Comparison of ENCODE assay signal across 8 mouse cellular contexts in genomic region chr16:49858907-49859853, GRCm38 (mm10). TPM values are rescaled to one million over a fixed set of nuclear protein-coding genes. Genes with fewer than 3 reads are reported as not detected.
DNase-seq lines count a peak whose midpoint lies in the region; ATAC-seq lines count a peak whose summit lies in the region.

No protein-coding gene starts in this region.

- H3K9ac ChIP-seq in heart, embryonic 11.5 days (ENCODE audit: low read depth, low read length) = no peak overlapping the region
- peak overlapping the region; percentile 100 for H3K9ac ChIP-seq in liver, embryonic 12.5 days
- H3K9ac ChIP-seq in stomach, embryonic 16.5 days (ENCODE audit: low read length) = no peak overlapping the region

- no peaks in the 10 kb centered on the region for H3K9me3 ChIP-seq in heart, embryonic 11.5 days (replicated peaks; ENCODE audit: control insufficient read depth, low read length)
- H3K9me3 ChIP-seq in liver, embryonic 12.5 days (replicated peaks) = no peaks in the 10 kb centered on the region
- no peaks in the 10 kb centered on the region for H3K9me3 ChIP-seq in stomach, embryonic 16.5 days (replicated peaks; ENCODE audit: control insufficient read depth, low read length)

- peaks cover 6% of the 10 kb centered on the region for H3K4me1 ChIP-seq in heart, embryonic 11.5 days (ENCODE audit: control insufficient read depth, insufficient read depth, low read length)
- H3K4me1 ChIP-seq in liver, embryonic 12.5 days = peaks cover 63% of the 10 kb centered on the region
- peaks cover 20% of the 10 kb centered on the region for H3K4me1 ChIP-seq in stomach, embryonic 16.5 days (ENCODE audit: control insufficient read depth, insufficient read depth, low read length)

- WGBS in heart, embryonic 11.5 days (ENCODE audit: insufficient replicate concordance) = 70% methylated on average over 4 of the region's 4 CpGs
- 40% methylated on average over 4 of the region's 4 CpGs for WGBS in liver, embryonic 12.5 days (ENCODE audit: insufficient replicate concordance)
- WGBS in stomach, embryonic 16.5 days = 63% methylated on average over 4 of the region's 4 CpGs

- no peak overlapping the region for H3K27ac ChIP-seq in heart, embryonic 11.5 days (ENCODE audit: low read depth, low read length)
- peak overlapping the region; percentile 99 for H3K27ac ChIP-seq in liver, embryonic 12.5 days
- peak overlapping the region; percentile 55 for H3K27ac ChIP-seq in stomach, embryonic 16.5 days (ENCODE audit: low read length)

- no peak overlapping the region for H3K4me2 ChIP-seq in heart, embryonic 11.5 days
- peak overlapping the region; percentile 71 for H3K4me2 ChIP-seq in liver, embryonic 12.5 days
- H3K4me2 ChIP-seq in stomach, embryonic 16.5 days (ENCODE audit: low read depth, low read length) = peak overlapping the region; percentile 47

- DNase-seq in heart, adult 11 months = peak; percentile 92
- DNase-seq in CD4-positive helper T cell, adult 2 months (ENCODE audit: low read depth, low spot score) = peak; percentile 54
- DNase-seq in layer of hippocampus, postnatal 36 days = no peak

- no peaks in the 10 kb centered on the region for H3K36me3 ChIP-seq in heart, embryonic 11.5 days (ENCODE audit: control insufficient read depth, insufficient read depth, low read length)
- peaks cover 61% of the 10 kb centered on the region for H3K36me3 ChIP-seq in liver, embryonic 12.5 days
- no peaks in the 10 kb centered on the region for H3K36me3 ChIP-seq in stomach, embryonic 16.5 days (ENCODE audit: control insufficient read depth, insufficient read depth, low read length)

- no peak overlapping the region for H3K4me3 ChIP-seq in heart, embryonic 11.5 days (ENCODE audit: low read depth, low read length)
- H3K4me3 ChIP-seq in liver, embryonic 12.5 days = peak overlapping the region; percentile 97
- peak overlapping the region; percentile 22; the same call in 1 of the 2 replicates for H3K4me3 ChIP-seq in stomach, embryonic 16.5 days (replicated peaks; ENCODE audit: low read length)

- no peaks in the 10 kb centered on the region for H3K27me3 ChIP-seq in heart, embryonic 11.5 days (ENCODE audit: control insufficient read depth, insufficient read depth, low read length)
- no peaks in the 10 kb centered on the region for H3K27me3 ChIP-seq in liver, embryonic 12.5 days (replicated peaks)
- H3K27me3 ChIP-seq in stomach, embryonic 16.5 days (ENCODE audit: control insufficient read depth, insufficient read depth, low read length) = no peaks in the 10 kb centered on the region

- no peak for ATAC-seq in heart, embryonic 11.5 days (replicated peaks; ENCODE audit: insufficient number of reproducible peaks, low FRiP score, low TSS enrichment)
- ATAC-seq in erythroid progenitor cell, adult 5-6 weeks (replicated peaks; ENCODE audit: low FRiP score, poor library complexity, severe bottlenecking) = peak; percentile 39
- ATAC-seq in liver, embryonic 12.5 days = peak; percentile 14
- ATAC-seq in stomach, embryonic 16.5 days (ENCODE audit: insufficient read depth, low FRiP score) = no peak
- ATAC-seq in inflammation-experienced regulatory T-cells, adult 6 months = no peak

RNA-seq across cellular contexts. Expression of gene Cd47, which starts 58.8 kb away (rescaled TPM):
- 55.3 and 58.5 TPM in 2 replicates for polyA plus RNA-seq in heart, embryonic 11.5 days (2014; fragmentation: Nextera tagmentation; extraction: Ambion mirVana)
- 742 and 874 TPM in 2 replicates for total RNA-seq in erythroid progenitor cell, adult 5-6 weeks (2015; ENCODE audit: low replicate concordance)
- 624 and 761 TPM in 2 replicates for total RNA-seq in erythroid progenitor cell, adult 5-6 weeks (2017; ENCODE audit: low replicate concordance)
- 308 and 327 TPM in 2 replicates for polyA plus RNA-seq in liver, embryonic 12.5 days (2016; fragmentation: Nextera tagmentation; extraction: Ambion mirVana)
- polyA plus RNA-seq in stomach, embryonic 16.5 days (2015; fragmentation: Nextera tagmentation; extraction: Ambion mirVana) = 80.0 and 94.9 TPM in 2 replicates
- 100 to 1,000 TPM; 201 to 329 (median 236) TPM for polyA plus RNA-seq in inflammation-experienced regulatory T-cells, adult 6 months (2017; shearing (Covaris generic))
- total RNA-seq in layer of hippocampus, postnatal 36 days (2021) = 100 to 1,000 TPM; 223 to 229 TPM

Comparison
In these comparisons a context has a peak if more than half of its experiments do, and no peak if none do; other contexts are left out.
1. DNase-seq: peak in heart, adult 11 months (single experiment) and CD4-positive helper T cell, adult 2 months (single experiment); none in layer of hippocampus, postnatal 36 days (0 of 2).
2. ATAC-seq: peak in erythroid progenitor cell, adult 5-6 weeks (single experiment) and liver, embryonic 12.5 days (single experiment); none in heart, embryonic 11.5 days (single experiment), stomach, embryonic 16.5 days (single experiment) and inflammation-experienced regulatory T-cells, adult 6 months (single experiment).